Mouse (Mus musculus) olfactory bulb, adult 2 months (tissue): Measurements from ENCODE around the gene Calhm4.

ENCODE experiments used
- CTCF ChIP-seq: fragments of 200-500 bp; IDR thresholded peaks from 2 replicates; pipeline ENCODE4 v1.5.1; 2012; ENCODE audit warnings: low read depth, mild to moderate bottlenecking, low read length, moderate library complexity; ENCODE audit not compliant: insufficient read depth
- POLR2A ChIP-seq: fragments of 200-500 bp; IDR thresholded peaks from 2 replicates; pipeline ENCODE4 v1.6.1; 2012; ENCODE audit warnings: mild to moderate bottlenecking, low read depth, low read length, moderate library complexity; ENCODE audit not compliant: insufficient read depth

DNA sequence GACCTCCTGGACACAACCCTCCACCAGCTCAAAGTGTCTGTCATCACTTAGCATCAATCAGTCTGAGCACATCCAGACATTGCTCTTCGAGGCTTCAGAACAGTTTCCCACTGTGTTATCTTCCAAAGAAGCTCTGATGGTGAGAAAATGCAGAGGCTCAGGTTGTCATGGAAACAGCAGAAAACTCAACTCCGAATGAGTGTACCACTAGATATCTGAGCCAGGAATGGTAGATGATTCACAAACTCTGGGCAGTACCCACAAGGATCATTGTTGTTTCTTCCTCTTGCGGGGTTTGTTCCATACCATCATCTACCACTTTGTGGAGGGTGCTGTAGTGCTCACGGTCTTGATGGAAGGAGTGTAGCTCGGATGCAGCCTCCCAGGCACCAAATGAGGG lies 47.8 kb upstream of the Calhm4 start:
- TF ChIP-seq POLR2A: no peak
- TF ChIP-seq CTCF: no peak
